Mouse (Mus musculus) hindbrain, embryonic 14.5 days (tissue): ENCODE data around the gene Zfp821. TPM values are rescaled to one million over a fixed set of nuclear protein-coding genes. Genes with fewer than 3 reads are reported as not detected.

Source experiments
- ATAC-seq: fragments of 200-750 bp; cut with Nextera tagmentation; 2 replicates; pipeline ENCODE4 v1.8.0; 2017; ENCODE audit warnings: moderate number of reproducible peaks, mild to moderate bottlenecking, moderate TSS enrichment, moderate library complexity; ENCODE audit not compliant: low FRiP score
- DNase-seq: peaks from one replicate; pipeline ENCODE4 v3.0.0-alpha.2; 2015; ENCODE audit warnings: low spot score
- H3K27ac ChIP-seq: fragments of 300-500 bp; sonication (generic); 2 replicates; pipeline ENCODE4 v1.5.1; 2014; ENCODE audit warnings: mild to moderate bottlenecking, moderate library complexity
- H3K27me3 ChIP-seq: fragments of 300-500 bp; sonication (generic); 2 replicates; pipeline ENCODE4 v1.6.1; 2014; ENCODE audit warnings: mild to moderate bottlenecking, low read length, mixed read lengths; ENCODE audit not compliant: control insufficient read depth, insufficient read depth
- H3K36me3 ChIP-seq: fragments of 300-500 bp; sonication (generic); replicated peaks from 2 replicates; pipeline ENCODE4 v1.6.1; 2014; ENCODE audit not compliant: control insufficient read depth, insufficient read depth
- H3K4me1 ChIP-seq: fragments of 300-500 bp; sonication (generic); replicated peaks from 2 replicates; pipeline ENCODE4 v1.6.1; 2014; ENCODE audit warnings: antibody characterized with exemption, low read length, mixed read lengths; ENCODE audit not compliant: control insufficient read depth, insufficient read depth
- H3K4me2 ChIP-seq: fragments of 300-500 bp; sonication (generic); replicated peaks from 2 replicates; pipeline ENCODE4 v1.6.1; 2014; ENCODE audit warnings: mild to moderate bottlenecking, moderate library complexity
- H3K4me3 ChIP-seq: fragments of 300-500 bp; sonication (generic); replicated peaks from 2 replicates; pipeline ENCODE4 v1.5.1; 2014; ENCODE audit warnings: mild to moderate bottlenecking, low read length
- H3K9ac ChIP-seq: fragments of 300-500 bp; sonication (generic); 2 replicates; pipeline ENCODE4 v1.6.1; 2014
- H3K9me3 ChIP-seq: fragments of 300-500 bp; sonication (generic); 2 replicates; pipeline ENCODE4 v1.6.1; 2016; ENCODE audit warnings: low read length; ENCODE audit not compliant: control insufficient read depth
- WGBS: fragments of 180-500 bp; shearing (Covaris S2); extraction: QIAGEN DNeasy Blood & Tissue Kit; methylation state at CpG from one replicate; pipeline ENCODE4 v1.1.7; 2014; 5-methylcytosine and 5-hydroxymethylcytosine counted together
- polyA plus RNA-seq: library from polyadenylated mRNA; unstranded; fragments of >200 nt; fragmentation: Nextera tagmentation; extraction: Ambion mirVana; gene quantifications from 2 replicates; pipeline ENCODE4 v1.2.1, GENCODE M21; 2014

Gene Zfp821
- polyA plus RNA-seq = 71.4 and 75.8 TPM in 2 replicates

DNA sequence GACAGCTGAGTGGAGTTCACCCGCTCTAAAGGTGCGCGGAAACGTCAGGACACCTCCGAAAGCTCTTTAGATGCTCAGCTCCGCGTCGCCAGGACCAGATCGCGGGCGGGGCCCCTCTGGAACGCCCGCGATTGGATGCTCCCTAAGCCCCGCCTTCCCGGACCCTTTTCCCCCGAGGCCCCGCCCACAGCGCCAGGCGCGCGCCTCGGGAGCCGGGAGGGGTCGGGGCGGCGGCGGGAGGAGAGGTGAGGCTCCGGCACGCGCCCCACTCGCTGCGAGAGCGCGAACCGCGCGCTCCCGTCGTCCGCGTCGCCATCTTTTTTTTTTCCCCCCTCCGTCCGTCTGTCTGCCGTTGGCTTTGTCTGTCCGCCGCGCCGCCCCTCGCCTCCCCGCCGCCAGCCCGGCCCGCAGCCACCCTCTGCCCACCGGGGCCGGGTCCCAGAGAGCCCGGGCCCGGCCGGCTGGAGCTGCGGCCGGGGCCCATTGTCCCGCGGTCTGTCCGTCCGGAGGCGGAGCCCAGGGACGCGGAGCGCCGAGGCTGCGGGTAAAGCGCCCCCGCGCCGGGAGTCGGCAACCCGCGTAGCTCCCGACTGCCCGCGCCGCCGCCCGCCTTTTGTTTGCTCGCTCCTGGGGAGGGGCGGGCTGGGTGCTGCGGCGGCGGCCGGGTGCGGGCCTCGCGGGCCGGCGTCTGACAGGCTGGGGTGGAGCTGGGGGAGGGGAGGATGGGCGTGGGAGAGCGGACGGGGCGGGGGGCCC, at the start of gene Zfp821:
TSS of gene Zfp821 (plus strand) at position 227 of the 756 bp plus-strand sequence.
- peak; percentile 89 for ATAC-seq
- H3K4me1 ChIP-seq = peaks cover 29% of the 10 kb centered on the region
- H3K4me3 ChIP-seq = peak within 1 kb of the TSS; percentile 94
- peak within 1 kb of the TSS; percentile 99 for H3K27ac ChIP-seq
- under 1% methylated on average over 77 of the region's 100 CpGs for WGBS
- peaks cover 31% of the 10 kb centered on the region for H3K36me3 ChIP-seq
- H3K9ac ChIP-seq = peak within 1 kb of the TSS; percentile 100
- no peaks in the 10 kb centered on the region for H3K9me3 ChIP-seq
- H3K4me2 ChIP-seq = peak within 1 kb of the TSS; percentile 76
- no peaks in the 10 kb centered on the region for H3K27me3 ChIP-seq
- DNase-seq = peak; percentile 97

DNA sequence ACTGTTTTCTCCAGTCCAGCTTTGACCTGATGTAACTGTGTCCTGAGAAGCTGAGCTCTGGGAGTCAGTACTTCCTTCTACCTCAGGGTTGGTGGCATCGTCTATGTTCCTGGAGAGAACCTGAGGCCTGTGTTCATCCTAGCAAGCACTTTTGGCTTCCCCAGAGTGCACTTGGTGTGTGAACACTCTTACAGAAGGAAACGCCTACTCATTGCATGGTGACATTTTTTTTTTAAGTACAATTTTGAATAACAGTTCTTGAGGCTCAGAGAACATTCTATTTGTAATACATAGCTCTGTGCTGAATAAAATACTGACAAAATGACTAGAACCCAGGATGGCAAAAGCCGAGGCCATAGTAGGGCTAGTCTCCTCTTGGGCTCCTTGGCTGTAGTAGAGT, 48.5 kb upstream of the Zfp821 start:
- H3K27ac ChIP-seq = no peak overlapping the region
- no peaks in the 10 kb centered on the region for H3K36me3 ChIP-seq
- no peak overlapping the region for H3K9ac ChIP-seq
- H3K4me3 ChIP-seq = no peak overlapping the region
- WGBS = 86% methylated on average over 3 of the region's 3 CpGs
- H3K4me2 ChIP-seq = no peak overlapping the region
- ATAC-seq (no peak), DNase-seq (no peak)
- no peaks in the 10 kb centered on the region for H3K9me3 ChIP-seq
- H3K4me1 ChIP-seq = no peaks in the 10 kb centered on the region
- H3K27me3 ChIP-seq = no peaks in the 10 kb centered on the region

DNA sequence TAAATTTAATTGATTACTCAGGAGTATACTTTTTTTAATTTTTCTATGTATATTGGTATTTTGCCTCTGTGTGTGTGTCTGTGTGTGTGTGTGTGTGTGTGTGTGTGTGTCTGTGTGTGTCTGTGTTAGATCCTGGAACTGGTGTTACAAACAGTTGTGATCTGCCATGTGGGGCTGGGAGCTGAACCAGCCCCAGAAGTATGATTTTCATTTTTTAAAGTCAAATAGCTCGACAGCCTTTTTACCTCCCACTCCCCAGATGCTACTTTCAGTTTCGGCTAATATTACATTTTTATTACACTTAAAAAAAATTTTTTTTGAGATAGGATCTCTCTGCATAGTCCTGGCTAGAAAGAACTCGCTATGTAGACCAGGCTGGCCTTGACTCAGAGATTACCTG, 43.0 kb upstream of the Zfp821 start:
- peaks cover 8% of the 10 kb centered on the region; the same call in 1 of the 2 replicates for H3K36me3 ChIP-seq
- no peak for ATAC-seq
- H3K4me1 ChIP-seq = no peaks in the 10 kb centered on the region
- H3K4me3 ChIP-seq = no peak overlapping the region
- 88% methylated on average over 3 of the region's 3 CpGs for WGBS
- no peak overlapping the region for H3K27ac ChIP-seq
- H3K4me2 ChIP-seq = no peak overlapping the region
- H3K9ac ChIP-seq = no peak overlapping the region
- no peaks in the 10 kb centered on the region for H3K27me3 ChIP-seq
- DNase-seq = no peak
- H3K9me3 ChIP-seq = no peaks in the 10 kb centered on the region

DNA sequence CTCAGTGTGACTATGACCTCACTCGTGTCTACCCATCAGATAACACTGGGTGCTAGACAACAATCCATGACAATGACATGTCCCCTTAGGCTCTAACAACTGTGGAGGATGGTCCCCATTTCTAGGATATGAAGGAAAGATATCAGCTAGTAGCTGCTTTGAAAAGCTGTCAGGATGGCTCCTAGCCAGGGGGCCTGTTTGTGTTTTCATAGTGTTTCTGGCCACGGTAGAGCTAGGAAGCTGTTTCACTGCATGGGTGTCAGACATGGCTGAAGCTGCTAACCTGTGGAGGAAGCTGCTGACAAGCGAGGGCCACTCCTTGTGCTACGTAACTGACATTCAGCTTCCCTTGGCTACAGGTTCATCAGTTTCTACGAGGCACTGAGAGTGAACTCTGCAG, 38.7 kb upstream of the Zfp821 start:
- Histone ChIP-seq H3K4me2 (no peak overlapping the region), H3K9ac (no peak overlapping the region), H3K9me3 (no peaks in the 10 kb centered on the region), H3K4me1 (no peaks in the 10 kb centered on the region), H3K27me3 (no peaks in the 10 kb centered on the region), H3K27ac (no peak overlapping the region), H3K4me3 (no peak overlapping the region), H3K36me3 (peaks cover 50% of the 10 kb centered on the region)
- ATAC-seq (no peak), DNase-seq (no peak)
- 86% methylated on average over 5 of the region's 5 CpGs for WGBS

DNA sequence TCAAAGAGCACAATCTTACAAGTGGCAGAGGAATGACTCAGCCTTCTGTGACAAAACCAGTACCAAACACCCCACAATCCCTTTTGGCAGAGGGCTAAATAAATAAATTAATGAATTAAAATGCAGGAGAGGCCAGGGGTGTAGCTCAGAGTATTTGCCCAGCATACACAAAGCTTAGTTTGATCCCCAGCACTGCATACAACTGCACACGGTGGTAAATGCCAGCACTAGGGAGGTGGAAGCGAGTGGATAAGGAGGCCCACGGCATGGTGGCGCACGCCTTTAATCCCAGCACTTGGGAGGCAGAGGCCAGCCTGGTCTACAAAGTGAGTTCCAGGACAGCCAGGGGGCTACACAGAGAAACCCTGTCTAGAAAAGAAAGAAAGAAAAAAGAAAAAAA, 32.7 kb upstream of the Zfp821 start:
- Histone ChIP-seq H3K27ac (no peak overlapping the region), H3K9ac (no peak overlapping the region), H3K36me3 (peaks cover 100% of the 10 kb centered on the region), H3K4me3 (no peak overlapping the region), H3K4me1 (no peaks in the 10 kb centered on the region), H3K4me2 (no peak overlapping the region), H3K9me3 (no peaks in the 10 kb centered on the region), H3K27me3 (no peaks in the 10 kb centered on the region)
- 94% methylated on average over 5 of the region's 5 CpGs for WGBS
- DNase-seq (no peak), ATAC-seq (no peak)

DNA sequence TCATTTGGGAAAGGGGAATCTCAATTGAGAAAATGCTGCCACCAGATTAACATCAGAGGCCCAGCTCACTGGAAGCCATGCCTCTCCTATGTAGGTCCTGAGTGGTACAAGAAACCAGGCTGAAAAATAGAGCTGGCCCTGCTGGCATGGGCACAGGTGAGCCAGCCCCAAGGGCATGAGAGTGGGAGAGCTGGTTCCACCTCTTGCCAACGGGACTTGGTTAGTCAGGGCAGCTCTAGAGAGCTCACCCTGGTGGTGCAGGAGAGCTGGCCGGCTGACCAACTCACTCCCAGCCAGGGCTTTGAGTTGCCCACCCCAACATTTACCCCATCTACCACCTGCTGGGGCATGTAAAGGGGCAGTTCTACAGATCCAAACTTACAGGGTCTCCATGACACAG, 31.8 kb upstream of the Zfp821 start:
- WGBS = 97% methylated on average over 2 of the region's 2 CpGs
- no peaks in the 10 kb centered on the region for H3K9me3 ChIP-seq
- H3K4me1 ChIP-seq = no peaks in the 10 kb centered on the region
- H3K4me3 ChIP-seq = no peak overlapping the region
- no peak overlapping the region for H3K4me2 ChIP-seq
- peaks cover 100% of the 10 kb centered on the region for H3K36me3 ChIP-seq
- no peak overlapping the region for H3K27ac ChIP-seq
- DNase-seq = no peak
- no peak for ATAC-seq
- no peaks in the 10 kb centered on the region for H3K27me3 ChIP-seq
- no peak overlapping the region for H3K9ac ChIP-seq

DNA sequence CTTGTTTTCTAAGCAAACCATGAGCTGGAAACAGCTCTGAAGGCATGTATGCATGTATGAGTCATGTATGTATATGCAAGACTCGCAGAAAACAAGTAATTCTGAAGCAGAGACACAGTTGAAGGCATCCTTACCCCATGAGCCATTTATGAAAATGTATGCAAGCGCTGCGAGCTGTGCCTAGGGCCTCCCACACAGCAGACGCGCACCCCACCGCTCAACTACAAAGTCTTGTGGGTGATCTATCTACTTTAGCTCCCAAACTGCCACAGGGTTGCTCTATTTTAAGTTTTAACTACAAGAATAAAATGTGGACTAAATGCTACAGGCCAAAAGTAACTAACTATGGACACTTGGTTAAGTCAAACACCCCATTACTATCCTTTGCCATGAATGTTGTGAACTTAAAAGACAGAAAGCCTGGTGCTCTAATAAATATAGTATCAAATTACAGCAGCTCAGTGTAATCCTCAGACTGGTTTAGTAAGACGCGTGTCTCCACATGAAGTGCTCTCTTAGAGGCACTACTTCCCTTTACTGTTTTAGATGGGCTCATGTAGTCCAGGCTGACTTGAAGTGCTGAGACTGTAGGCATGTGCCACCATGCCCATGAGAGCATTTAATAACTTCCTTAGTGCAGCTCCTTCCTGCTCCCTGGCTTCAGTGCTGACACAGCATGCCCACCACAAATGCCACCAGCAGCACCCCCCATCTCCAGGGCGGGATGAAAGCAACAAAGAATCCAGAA, 29.3 kb upstream of the Zfp821 start:
- no peak for DNase-seq
- 96% methylated on average over 9 of the region's 9 CpGs for WGBS
- Histone ChIP-seq H3K4me2 (no peak overlapping the region), H3K9me3 (no peaks in the 10 kb centered on the region), H3K36me3 (peaks cover 98% of the 10 kb centered on the region), H3K27me3 (no peaks in the 10 kb centered on the region), H3K4me1 (no peaks in the 10 kb centered on the region), H3K9ac (no peak overlapping the region), H3K4me3 (no peak overlapping the region), H3K27ac (no peak overlapping the region)
- no peak for ATAC-seq

DNA sequence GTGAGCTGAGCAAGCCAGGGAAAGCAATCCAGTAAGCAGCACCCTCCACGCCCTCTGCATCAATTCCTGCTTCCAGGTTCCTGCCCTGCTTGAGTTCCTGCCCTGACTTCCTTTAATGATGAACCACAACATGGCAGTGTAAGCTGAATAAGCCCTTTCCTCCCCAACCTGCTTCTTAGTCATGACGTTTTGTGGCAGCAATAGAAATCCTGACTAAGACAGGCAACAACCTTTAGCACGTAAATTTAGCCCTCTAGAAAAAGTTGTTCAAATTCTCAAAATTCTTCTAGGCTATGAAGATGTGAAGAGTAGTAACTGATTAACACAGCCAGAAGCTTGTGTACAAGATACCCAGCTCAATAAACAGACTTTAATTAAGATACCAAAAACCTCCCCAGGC, 23.8 kb upstream of the Zfp821 start:
- Histone ChIP-seq H3K9me3 (no peaks in the 10 kb centered on the region), H3K4me2 (no peak overlapping the region), H3K4me1 (no peaks in the 10 kb centered on the region), H3K36me3 (peaks cover 68% of the 10 kb centered on the region), H3K4me3 (no peak overlapping the region), H3K9ac (no peak overlapping the region), H3K27me3 (no peaks in the 10 kb centered on the region), H3K27ac (no peak overlapping the region)
- WGBS = 84% methylated on average over 3 of the region's 3 CpGs
- DNase-seq = no peak
- ATAC-seq = no peak

DNA sequence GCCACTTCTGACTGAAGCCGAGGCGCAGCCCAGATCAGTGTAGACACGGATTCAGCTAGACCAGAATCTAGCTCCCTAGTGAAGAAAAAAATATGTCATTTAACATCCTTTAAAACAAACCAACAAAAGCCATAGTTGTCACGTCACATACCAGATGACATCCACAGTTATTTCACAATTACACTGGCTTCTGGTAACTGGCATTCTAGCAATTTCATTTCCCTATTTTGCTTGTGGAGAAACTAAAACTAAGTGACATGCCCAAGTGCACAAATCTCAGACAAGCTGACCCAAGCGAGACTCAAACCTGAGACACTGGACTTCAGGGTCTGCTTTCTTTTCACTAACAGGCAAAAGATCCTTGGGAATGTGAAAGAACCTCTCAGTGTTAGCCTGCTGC, 23.2 kb upstream of the Zfp821 start:
- Histone ChIP-seq H3K27ac (no peak overlapping the region), H3K36me3 (peaks cover 62% of the 10 kb centered on the region), H3K4me3 (no peak overlapping the region), H3K9me3 (no peaks in the 10 kb centered on the region), H3K4me1 (no peaks in the 10 kb centered on the region), H3K4me2 (no peak overlapping the region), H3K9ac (no peak overlapping the region), H3K27me3 (no peaks in the 10 kb centered on the region)
- WGBS = 92% methylated on average over 5 of the region's 5 CpGs
- DNase-seq (no peak), ATAC-seq (no peak)
